Mouse (Mus musculus): ENCODE measurements around the gene Gm10840. TPM values are rescaled to one million over a fixed set of nuclear protein-coding genes. Genes with fewer than 3 reads are reported as not detected.

Gm10840 gene
- not detected for polyA plus RNA-seq (2014; fragmentation: Illumina TruSeq; extraction: RNeasy Lipid Tissue Mini Kit (QIAGEN cat#74804))

DNA sequence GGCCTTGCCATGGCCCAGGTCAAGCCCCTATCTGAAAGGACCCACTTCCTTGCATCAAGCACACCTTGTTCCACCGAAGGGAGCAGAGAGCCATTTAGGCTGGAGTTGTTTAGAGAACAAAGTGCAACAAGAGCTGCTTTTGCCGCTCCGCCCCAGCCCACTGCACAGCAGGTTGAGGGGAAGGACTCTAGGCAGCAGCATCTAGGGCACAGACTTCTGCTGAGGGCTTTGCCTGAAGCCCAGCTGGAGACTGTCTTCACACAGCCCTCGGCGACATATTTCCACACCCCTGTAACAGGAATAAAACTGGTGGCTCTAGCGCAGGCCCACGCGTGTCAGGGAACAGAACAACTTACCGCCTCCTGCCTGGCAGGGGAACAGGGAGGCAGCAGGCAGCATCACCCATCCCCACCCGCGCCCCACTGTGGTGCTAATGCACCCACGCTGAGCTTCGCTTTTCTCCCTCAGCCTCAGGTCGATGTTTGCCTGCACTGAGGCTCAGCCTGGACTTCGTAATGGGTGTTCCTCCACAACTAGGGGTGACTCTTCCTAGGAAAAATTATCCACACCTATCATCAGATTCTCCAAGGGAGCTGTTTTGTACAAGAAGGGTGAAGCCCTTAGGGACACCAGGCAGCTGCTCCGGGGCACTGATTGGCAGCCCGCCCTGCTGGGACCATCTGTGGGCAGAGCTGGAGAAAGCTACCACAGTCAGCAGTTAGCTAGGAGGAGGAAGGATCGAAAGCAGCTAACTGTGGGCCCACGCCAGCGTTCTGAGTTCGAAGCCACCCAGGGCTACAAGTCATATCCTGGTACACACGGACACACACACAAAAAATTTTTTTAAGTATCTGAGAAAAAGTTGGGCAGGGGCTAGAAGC is at the start of gene Gm10840, which contains the start of gene Limd2:
TSS of gene Gm10840 (plus strand) at position 10 of the 881 bp plus-strand sequence.
TSS of gene Limd2 (minus strand) at position 20 of the 881 bp plus-strand sequence.

DNA sequence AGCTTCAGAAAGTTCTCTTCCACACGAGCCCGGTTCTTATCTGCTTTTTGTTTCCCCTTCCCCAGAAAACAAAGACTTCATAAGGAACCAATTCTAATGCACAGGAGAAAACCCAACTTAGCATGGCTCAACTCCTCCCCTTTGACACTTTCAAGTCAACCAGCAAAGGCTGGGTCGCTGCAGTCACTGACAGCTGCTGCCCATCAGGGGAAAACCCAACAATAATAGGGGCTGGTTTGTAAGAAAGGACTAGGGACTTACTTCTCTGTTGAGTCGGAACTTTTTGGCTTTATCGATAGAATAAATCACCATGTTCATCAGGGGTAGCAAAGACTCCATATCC is 41.4 kb downstream of the Gm10840 start, which contains the start of gene Strada:
TSS of gene Strada (minus strand) at position 46 of the 343 bp plus-strand sequence.

Other genes starting within 250 kb of the Gm10840 start
- gene Cyb561, start 207.5 kb upstream of the Gm10840 start, polyA plus RNA-seq (2014; fragmentation: Illumina TruSeq; extraction: RNeasy Lipid Tissue Mini Kit (QIAGEN cat#74804)): 6.7 TPM
- 5.1 TPM for gene Ace, start 192.9 kb upstream of the Gm10840 start, polyA plus RNA-seq (2014; fragmentation: Illumina TruSeq; extraction: RNeasy Lipid Tissue Mini Kit (QIAGEN cat#74804))
- gene Ace3, start 166.2 kb upstream of the Gm10840 start, polyA plus RNA-seq (2014; fragmentation: Illumina TruSeq; extraction: RNeasy Lipid Tissue Mini Kit (QIAGEN cat#74804)): not detected
- gene Kcnh6, start 152.7 kb upstream of the Gm10840 start, polyA plus RNA-seq (2014; fragmentation: Illumina TruSeq; extraction: RNeasy Lipid Tissue Mini Kit (QIAGEN cat#74804)): not detected
- 49.1 TPM for gene Dcaf7, start 124.0 kb upstream of the Gm10840 start, polyA plus RNA-seq (2014; fragmentation: Illumina TruSeq; extraction: RNeasy Lipid Tissue Mini Kit (QIAGEN cat#74804))
- gene Taco1, start 94.8 kb upstream of the Gm10840 start, polyA plus RNA-seq (2014; fragmentation: Illumina TruSeq; extraction: RNeasy Lipid Tissue Mini Kit (QIAGEN cat#74804)): 6.9 TPM
- 10.9 TPM for gene Map3k3, start 76.2 kb upstream of the Gm10840 start, polyA plus RNA-seq (2014; fragmentation: Illumina TruSeq; extraction: RNeasy Lipid Tissue Mini Kit (QIAGEN cat#74804))
- gene Limd2, start within 50 bp of the Gm10840 start, polyA plus RNA-seq (2014; fragmentation: Illumina TruSeq; extraction: RNeasy Lipid Tissue Mini Kit (QIAGEN cat#74804)): 2.9 TPM
- gene Strada, start 41.3 kb downstream of the Gm10840 start, polyA plus RNA-seq (2014; fragmentation: Illumina TruSeq; extraction: RNeasy Lipid Tissue Mini Kit (QIAGEN cat#74804)): 13.3 TPM
- 161 TPM for gene Ccdc47, start 55.5 kb downstream of the Gm10840 start, polyA plus RNA-seq (2014; fragmentation: Illumina TruSeq; extraction: RNeasy Lipid Tissue Mini Kit (QIAGEN cat#74804))
- gene Ddx42, start 56.1 kb downstream of the Gm10840 start, polyA plus RNA-seq (2014; fragmentation: Illumina TruSeq; extraction: RNeasy Lipid Tissue Mini Kit (QIAGEN cat#74804)): 70.3 TPM
- 23.5 TPM for gene Ftsj3, start 95.2 kb downstream of the Gm10840 start, polyA plus RNA-seq (2014; fragmentation: Illumina TruSeq; extraction: RNeasy Lipid Tissue Mini Kit (QIAGEN cat#74804))
- gene Psmc5, start 95.3 kb downstream of the Gm10840 start, polyA plus RNA-seq (2014; fragmentation: Illumina TruSeq; extraction: RNeasy Lipid Tissue Mini Kit (QIAGEN cat#74804)): 23.1 TPM
- gene Smarcd2, start 112.1 kb downstream of the Gm10840 start, polyA plus RNA-seq (2014; fragmentation: Illumina TruSeq; extraction: RNeasy Lipid Tissue Mini Kit (QIAGEN cat#74804)): 12.7 TPM
- gene Tcam1, start 115.8 kb downstream of the Gm10840 start, polyA plus RNA-seq (2014; fragmentation: Illumina TruSeq; extraction: RNeasy Lipid Tissue Mini Kit (QIAGEN cat#74804)): not detected
- gene Gh, start 141.0 kb downstream of the Gm10840 start, polyA plus RNA-seq (2014; fragmentation: Illumina TruSeq; extraction: RNeasy Lipid Tissue Mini Kit (QIAGEN cat#74804)): not detected
- gene Cd79b, start 153.9 kb downstream of the Gm10840 start, polyA plus RNA-seq (2014; fragmentation: Illumina TruSeq; extraction: RNeasy Lipid Tissue Mini Kit (QIAGEN cat#74804)): not detected
- gene Scn4a, start 192.4 kb downstream of the Gm10840 start, polyA plus RNA-seq (2014; fragmentation: Illumina TruSeq; extraction: RNeasy Lipid Tissue Mini Kit (QIAGEN cat#74804)): not detected
- not detected for gene Prr29, start 204.6 kb downstream of the Gm10840 start, polyA plus RNA-seq (2014; fragmentation: Illumina TruSeq; extraction: RNeasy Lipid Tissue Mini Kit (QIAGEN cat#74804))
- 0.94 TPM for gene Icam2, start 227.2 kb downstream of the Gm10840 start, polyA plus RNA-seq (2014; fragmentation: Illumina TruSeq; extraction: RNeasy Lipid Tissue Mini Kit (QIAGEN cat#74804))